Mouse (Mus musculus): ENCODE measurements around the gene Cep152. TPM values are rescaled to one million over a fixed set of nuclear protein-coding genes. Genes with fewer than 3 reads are reported as not detected.

Gene Cep152
- polyA plus RNA-seq, 1 experiment from 2014 or later = 7.0 TPM

GRCm38 (mm10) chr2:125620213-125620907 is 4.6 kb downstream of the Cep152 start:
- DNase-seq (ENCODE audit: low spot score) = no peak
- Histone ChIP-seq H3K36me3 (peaks cover 46% of the 10 kb centered on the region), H3K27me3 (ENCODE audit: insufficient read depth, poor library complexity, severe bottlenecking) (no peaks in the 10 kb centered on the region), H3K9me3 (no peaks in the 10 kb centered on the region), H3K4me1 (peaks cover 15% of the 10 kb centered on the region), H3K4me3 (no peak overlapping the region), H3K27ac (no peak overlapping the region)
- WGBS = 86% methylated on average over 25 of the region's 25 CpGs

GRCm38 (mm10) chr2:125615858-125616424 is 9.0 kb downstream of the Cep152 start:
- H3K36me3 ChIP-seq = peaks cover 81% of the 10 kb centered on the region

GRCm38 (mm10) chr2:125615440-125615839 is 9.5 kb downstream of the Cep152 start:
- no peaks in the 10 kb centered on the region for H3K4me1 ChIP-seq
- H3K4me3 ChIP-seq = no peak overlapping the region
- no peaks in the 10 kb centered on the region for H3K9me3 ChIP-seq
- DNase-seq (ENCODE audit: low spot score) = no peak
- H3K27me3 ChIP-seq (ENCODE audit: insufficient read depth, poor library complexity, severe bottlenecking) = no peaks in the 10 kb centered on the region
- no peak overlapping the region for H3K27ac ChIP-seq
- WGBS = 91% methylated on average over 7 of the region's 7 CpGs
- H3K36me3 ChIP-seq = peaks cover 82% of the 10 kb centered on the region

More at GRCm38 (mm10) chr2:125615858-125616424, 9.0 kb downstream of the Cep152 start:
- H3K4me3 ChIP-seq = no peak overlapping the region
- no peaks in the 10 kb centered on the region for H3K9me3 ChIP-seq
- no peak overlapping the region for H3K27ac ChIP-seq
- 75% methylated on average over 8 of the region's 8 CpGs for WGBS
- no peaks in the 10 kb centered on the region for H3K4me1 ChIP-seq
- no peaks in the 10 kb centered on the region for H3K27me3 ChIP-seq (ENCODE audit: insufficient read depth, poor library complexity, severe bottlenecking)
- DNase-seq (ENCODE audit: low spot score) = no peak

GRCm38 (mm10) chr2:125606220-125606845 is 18.6 kb downstream of the Cep152 start:
- DNase-seq (ENCODE audit: low spot score) = no peak

GRCm38 (mm10) chr2:125604646-125605045 is 20.3 kb downstream of the Cep152 start:
- Histone ChIP-seq H3K36me3 (peaks cover 74% of the 10 kb centered on the region), H3K9me3 (no peaks in the 10 kb centered on the region), H3K27me3 (ENCODE audit: insufficient read depth, poor library complexity, severe bottlenecking) (no peaks in the 10 kb centered on the region), H3K4me3 (no peak overlapping the region), H3K4me1 (no peaks in the 10 kb centered on the region), H3K27ac (no peak overlapping the region)
- no peak for DNase-seq (ENCODE audit: low spot score)
- WGBS = 75% methylated on average over 7 of the region's 7 CpGs

More at GRCm38 (mm10) chr2:125606220-125606845, 18.6 kb downstream of the Cep152 start:
- Histone ChIP-seq H3K4me3 (no peak overlapping the region), H3K9me3 (no peaks in the 10 kb centered on the region), H3K27me3 (ENCODE audit: insufficient read depth, poor library complexity, severe bottlenecking) (no peaks in the 10 kb centered on the region), H3K36me3 (peaks cover 71% of the 10 kb centered on the region), H3K27ac (no peak overlapping the region), H3K4me1 (no peaks in the 10 kb centered on the region)
- WGBS = 85% methylated on average over 17 of the region's 17 CpGs

GRCm38 (mm10) chr2:125602970-125603369 is 21.9 kb downstream of the Cep152 start:
- Histone ChIP-seq H3K4me3 (no peak overlapping the region), H3K9me3 (no peaks in the 10 kb centered on the region), H3K27ac (no peak overlapping the region), H3K27me3 (ENCODE audit: insufficient read depth, poor library complexity, severe bottlenecking) (no peaks in the 10 kb centered on the region), H3K4me1 (no peaks in the 10 kb centered on the region), H3K36me3 (peaks cover 74% of the 10 kb centered on the region)
- DNase-seq (ENCODE audit: low spot score) = no peak
- WGBS = 95% methylated on average over 3 of the region's 3 CpGs

GRCm38 (mm10) chr2:125598958-125599357 is 26.0 kb downstream of the Cep152 start:
- 81% methylated on average over 4 of the region's 4 CpGs for WGBS
- Histone ChIP-seq H3K27ac (no peak overlapping the region), H3K27me3 (ENCODE audit: insufficient read depth, poor library complexity, severe bottlenecking) (no peaks in the 10 kb centered on the region), H3K4me1 (no peaks in the 10 kb centered on the region), H3K9me3 (no peaks in the 10 kb centered on the region), H3K4me3 (no peak overlapping the region), H3K36me3 (peaks cover 90% of the 10 kb centered on the region)
- no peak for DNase-seq (ENCODE audit: low spot score)

GRCm38 (mm10) chr2:125598251-125598650 is 26.7 kb downstream of the Cep152 start:
- Histone ChIP-seq H3K36me3 (peaks cover 92% of the 10 kb centered on the region), H3K9me3 (no peaks in the 10 kb centered on the region), H3K27me3 (ENCODE audit: insufficient read depth, poor library complexity, severe bottlenecking) (no peaks in the 10 kb centered on the region), H3K4me1 (no peaks in the 10 kb centered on the region), H3K27ac (no peak overlapping the region), H3K4me3 (no peak overlapping the region)
- 84% methylated on average over 6 of the region's 6 CpGs for WGBS
- no peak for DNase-seq (ENCODE audit: low spot score)

- Histone ChIP-seq H3K27ac (no peak overlapping the region), H3K9me3 (no peaks in the 10 kb centered on the region), H3K4me3 (no peak overlapping the region), H3K36me3 (peaks cover 79% of the 10 kb centered on the region), H3K27me3 (ENCODE audit: insufficient read depth, poor library complexity, severe bottlenecking) (no peaks in the 10 kb centered on the region), H3K4me1 (no peaks in the 10 kb centered on the region)
- 91% methylated on average over 12 of the region's 12 CpGs for WGBS
- DNase-seq (ENCODE audit: low spot score) = no peak
Observed at GRCm38 (mm10) chr2:125594786-125595185, 30.1 kb downstream of the Cep152 start.

- no peak overlapping the region for H3K27ac ChIP-seq
- DNase-seq (ENCODE audit: low spot score) = no peak
- H3K4me1 ChIP-seq = no peaks in the 10 kb centered on the region
- H3K36me3 ChIP-seq = peaks cover 80% of the 10 kb centered on the region
- no peak overlapping the region for H3K4me3 ChIP-seq
- no peaks in the 10 kb centered on the region for H3K9me3 ChIP-seq
- H3K27me3 ChIP-seq (ENCODE audit: insufficient read depth, poor library complexity, severe bottlenecking) = no peaks in the 10 kb centered on the region
- WGBS = 79% methylated on average over 6 of the region's 6 CpGs
Observed at GRCm38 (mm10) chr2:125594072-125594471, 30.8 kb downstream of the Cep152 start.

- WGBS = 90% methylated on average over 4 of the region's 4 CpGs
- peaks cover 86% of the 10 kb centered on the region for H3K36me3 ChIP-seq
- no peaks in the 10 kb centered on the region for H3K27me3 ChIP-seq (ENCODE audit: insufficient read depth, poor library complexity, severe bottlenecking)
- H3K9me3 ChIP-seq = no peaks in the 10 kb centered on the region
- H3K4me1 ChIP-seq = no peaks in the 10 kb centered on the region
- H3K27ac ChIP-seq = no peak overlapping the region
- no peak for DNase-seq (ENCODE audit: low spot score)
- H3K4me3 ChIP-seq = no peak overlapping the region
Observed at GRCm38 (mm10) chr2:125591895-125592294, 33.0 kb downstream of the Cep152 start.

- no peak for DNase-seq (ENCODE audit: low spot score)
- Histone ChIP-seq H3K9me3 (no peaks in the 10 kb centered on the region), H3K36me3 (peaks cover 85% of the 10 kb centered on the region), H3K27me3 (ENCODE audit: insufficient read depth, poor library complexity, severe bottlenecking) (no peaks in the 10 kb centered on the region), H3K4me3 (no peak overlapping the region), H3K27ac (no peak overlapping the region), H3K4me1 (no peaks in the 10 kb centered on the region)
- WGBS = 92% methylated on average over 12 of the region's 12 CpGs
Observed at GRCm38 (mm10) chr2:125589287-125589686, 35.6 kb downstream of the Cep152 start.

GRCm38 (mm10) chr2:125581081-125581480 is 43.8 kb downstream of the Cep152 start:
- 32% methylated on average over 5 of the region's 5 CpGs for WGBS
- Histone ChIP-seq H3K27me3 (ENCODE audit: insufficient read depth, poor library complexity, severe bottlenecking) (no peaks in the 10 kb centered on the region), H3K36me3 (peaks cover 76% of the 10 kb centered on the region)

More at GRCm38 (mm10) chr2:125581081-125581480, 43.8 kb downstream of the Cep152 start:
- peaks cover 9% of the 10 kb centered on the region for H3K4me1 ChIP-seq
- no peaks in the 10 kb centered on the region for H3K9me3 ChIP-seq
- H3K4me3 ChIP-seq = no peak overlapping the region
- H3K27ac ChIP-seq = no peak overlapping the region; the same call in 1 of the 2 replicates
- DNase-seq (ENCODE audit: low spot score) = no peak

Data from heart, embryonic 10.5 days (tissue).